Comparison of ENCODE assay signal across 30 mouse cellular contexts in genomic region chr14:46785247-46785646, GRCm38 (mm10). TPM values are rescaled to one million over a fixed set of nuclear protein-coding genes. Genes with fewer than 3 reads are reported as not detected.
"Had no signal": no experiment of that assay in that cellular context is flagged by ENCODE, and none has a peak within 500 bp of the region (broad histone marks: within the 10 kb centered on the region; RNA-seq: fewer than 3 reads in every experiment).

No protein-coding gene starts in this region.

- H3K4me2 ChIP-seq: embryonic facial prominence, embryonic 12.5 days; embryonic facial prominence, embryonic 15.5 days; forebrain, embryonic 12.5 days; forebrain, embryonic 15.5 days had no signal

- DNase-seq: cerebellum, adult 2 months; cerebellum, adult 8-10 months; cerebellum, adult 9-10 months; cerebellum, adult 9-11 months; cerebellum, postnatal 10 days; cerebellum, postnatal 14 days; cerebellum, postnatal 25 days; cerebellum, postnatal 36 days; embryo, embryonic 11 days; forebrain, postnatal 0 days; gastrocnemius, adult 2 months; gastrocnemius, postnatal 10 days; gastrocnemius, postnatal 14 days; gastrocnemius, postnatal 25 days; gastrocnemius, postnatal 36 days; heart, adult 11 months; heart, adult 18-20 months; heart, adult 2 months had no signal

- H3K9ac ChIP-seq: embryonic facial prominence, embryonic 12.5 days; embryonic facial prominence, embryonic 13.5 days; embryonic facial prominence, embryonic 15.5 days; forebrain, embryonic 15.5 days; forebrain, postnatal 0 days had no signal

- H3K9me3 ChIP-seq: embryonic facial prominence, embryonic 12.5 days; embryonic facial prominence, embryonic 13.5 days; embryonic facial prominence, embryonic 15.5 days; forebrain, embryonic 10.5 days; forebrain, embryonic 12.5 days; forebrain, embryonic 15.5 days had no signal

- ATAC-seq: forebrain, embryonic 14.5 days; forebrain, embryonic 15.5 days; forebrain, embryonic 16.5 days; forebrain, postnatal 0 days had no signal

- H3K27ac ChIP-seq: embryonic facial prominence, embryonic 10.5 days; embryonic facial prominence, embryonic 12.5 days; embryonic facial prominence, embryonic 13.5 days; embryonic facial prominence, embryonic 15.5 days; forebrain, embryonic 10.5 days; forebrain, embryonic 12.5 days; forebrain, embryonic 15.5 days; gastrocnemius, adult 2 months; heart, adult 2 months had no signal

- H3K4me3 ChIP-seq: embryonic facial prominence, embryonic 10.5 days; embryonic facial prominence, embryonic 12.5 days; embryonic facial prominence, embryonic 13.5 days; embryonic facial prominence, embryonic 15.5 days; erythroblast, embryonic 14.5 days; forebrain, embryonic 12.5 days; forebrain, embryonic 15.5 days; gastrocnemius, adult 2 months; heart, adult 2 months had no signal

- H3K27me3 ChIP-seq: embryonic facial prominence, embryonic 12.5 days; embryonic facial prominence, embryonic 13.5 days; embryonic facial prominence, embryonic 15.5 days; forebrain, embryonic 12.5 days; forebrain, embryonic 15.5 days had no signal

RNA-seq across cellular contexts. Expression of gene Cdkn3, which starts 24.9 kb away (rescaled TPM):
- total RNA-seq: gastrocnemius, adult 18-20 months; gastrocnemius, adult 2 months; gastrocnemius, adult 8-10 months had no signal
